Mouse (Mus musculus) intestine, embryonic 15.5 days (tissue): ENCODE results near the gene Filip1. TPM values are rescaled to one million over a fixed set of nuclear protein-coding genes. Genes with fewer than 3 reads are reported as not detected.

Source experiments
- ATAC-seq: fragments of 200-750 bp; cut with Nextera tagmentation; 2 replicates; pipeline ENCODE4 v1.8.0; 2017; ENCODE audit warnings: moderate TSS enrichment, moderate library complexity
- H3K27ac ChIP-seq: fragments of 300-500 bp; sonication (generic); 2 replicates; pipeline ENCODE4 v1.5.1; 2015; ENCODE audit warnings: mild to moderate bottlenecking, inconsistent platforms
- H3K27me3 ChIP-seq: fragments of 300-500 bp; sonication (generic); replicated peaks from 2 replicates; pipeline ENCODE4 v1.6.1; 2015; ENCODE audit warnings: inconsistent platforms
- H3K36me3 ChIP-seq: fragments of 300-500 bp; sonication (generic); 2 replicates; pipeline ENCODE4 v1.6.1; 2015; ENCODE audit warnings: inconsistent platforms
- H3K4me1 ChIP-seq: fragments of 300-500 bp; sonication (generic); replicated peaks from 2 replicates; pipeline ENCODE4 v1.6.1; 2015; ENCODE audit warnings: inconsistent platforms
- H3K4me2 ChIP-seq: fragments of 300-500 bp; sonication (generic); replicated peaks from 2 replicates; pipeline ENCODE4 v1.6.1; 2015; ENCODE audit warnings: mild to moderate bottlenecking, inconsistent platforms
- H3K4me3 ChIP-seq: fragments of 300-500 bp; sonication (generic); replicated peaks from 2 replicates; pipeline ENCODE4 v1.5.1; 2015; ENCODE audit warnings: inconsistent platforms
- H3K9ac ChIP-seq: fragments of 300-500 bp; sonication (generic); 2 replicates; pipeline ENCODE4 v1.6.1; 2015; ENCODE audit warnings: inconsistent platforms
- H3K9me3 ChIP-seq: fragments of 300-500 bp; sonication (generic); 2 replicates; pipeline ENCODE4 v1.6.1; 2016; ENCODE audit warnings: inconsistent platforms
- WGBS: fragments of 180-500 bp; shearing (Covaris S2); methylation state at CpG from one replicate; pipeline ENCODE4 v1.1.7; 2015; 5-methylcytosine and 5-hydroxymethylcytosine counted together
- polyA plus RNA-seq: library from polyadenylated mRNA; unstranded; fragments of >200 nt; fragmentation: Nextera tagmentation; extraction: Ambion mirVana; gene quantifications from 2 replicates; pipeline ENCODE4 v1.2.1, GENCODE M21; 2015

Filip1 gene
- polyA plus RNA-seq, 1 experiment from 2014 or later, result 6.3 TPM

DNA sequence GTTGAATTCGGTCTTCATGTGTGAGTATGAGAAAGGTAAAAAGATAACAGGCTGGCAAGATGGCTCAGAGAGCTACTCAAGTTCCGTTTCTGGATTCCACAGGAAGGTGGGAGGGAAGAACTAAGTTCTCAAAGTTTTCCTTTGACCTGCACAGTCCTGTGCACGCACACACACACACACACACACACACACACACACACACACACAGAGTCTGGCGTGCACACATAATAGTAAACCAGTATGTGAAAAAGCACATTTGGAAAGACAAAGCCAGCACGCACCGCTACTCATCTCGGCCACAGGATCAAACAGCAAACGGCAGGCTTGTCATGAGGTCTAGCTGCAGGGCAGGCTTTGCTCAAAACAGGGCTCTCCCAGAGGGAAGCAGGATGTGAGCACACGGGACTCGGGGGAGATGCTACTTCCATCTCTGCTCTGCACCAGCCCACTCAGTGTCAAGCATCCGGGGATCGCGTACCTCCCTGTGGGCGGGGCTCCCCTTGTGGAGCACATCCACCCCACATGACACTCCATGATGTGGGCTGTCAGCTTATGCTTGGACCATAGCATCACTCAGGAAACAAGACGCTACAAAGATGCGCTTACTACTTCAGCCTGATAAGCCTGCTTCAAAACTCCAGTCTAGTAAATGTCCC is 50.9 kb downstream of the Filip1 start:
- H3K9me3 ChIP-seq, result no peaks in the 10 kb centered on the region
- H3K36me3 ChIP-seq, result no peaks in the 10 kb centered on the region
- H3K9ac ChIP-seq, result no peak overlapping the region
- ATAC-seq, result peak; percentile 61
- H3K27ac ChIP-seq, result peak overlapping the region; percentile 25
- no peak overlapping the region for H3K4me3 ChIP-seq
- peak overlapping the region; percentile 33; the same call in 1 of the 2 replicates for H3K4me2 ChIP-seq
- 0 out of 2 replicates have a peak, but pooled peaks cover 3% of the 10 kb centered on the region for H3K4me1 ChIP-seq
- no peaks in the 10 kb centered on the region for H3K27me3 ChIP-seq
- WGBS, result 54% methylated on average over 16 of the region's 16 CpGs

DNA sequence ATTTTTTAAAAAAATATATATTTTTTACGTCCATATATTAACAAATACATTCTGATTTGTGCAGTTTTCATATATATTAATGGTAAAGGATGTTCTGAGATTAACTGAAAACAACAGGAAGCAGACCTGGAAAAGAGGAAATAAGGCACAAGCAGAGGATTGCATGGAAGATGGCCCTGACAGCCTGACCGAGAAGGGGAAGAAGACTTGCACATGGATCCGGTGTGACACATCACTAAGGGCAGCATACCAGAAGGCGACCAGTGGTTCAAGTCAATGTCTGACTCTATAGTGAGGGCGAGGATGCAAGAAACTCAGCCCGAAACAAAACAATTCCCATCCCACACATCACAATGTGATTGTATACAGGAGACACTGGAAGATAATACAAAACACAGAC is 52.2 kb downstream of the Filip1 start:
- WGBS, result 86% methylated on average over 6 of the region's 6 CpGs
- no peaks in the 10 kb centered on the region for H3K36me3 ChIP-seq
- H3K27me3 ChIP-seq, result no peaks in the 10 kb centered on the region
- no peak overlapping the region for H3K27ac ChIP-seq
- H3K4me2 ChIP-seq, result no peak overlapping the region
- no peak overlapping the region for H3K9ac ChIP-seq
- H3K4me3 ChIP-seq, result no peak overlapping the region
- ATAC-seq, result no peak
- no peaks in the 10 kb centered on the region for H3K9me3 ChIP-seq
- H3K4me1 ChIP-seq, result 0 out of 2 replicates have a peak, but pooled peaks cover 3% of the 10 kb centered on the region

DNA sequence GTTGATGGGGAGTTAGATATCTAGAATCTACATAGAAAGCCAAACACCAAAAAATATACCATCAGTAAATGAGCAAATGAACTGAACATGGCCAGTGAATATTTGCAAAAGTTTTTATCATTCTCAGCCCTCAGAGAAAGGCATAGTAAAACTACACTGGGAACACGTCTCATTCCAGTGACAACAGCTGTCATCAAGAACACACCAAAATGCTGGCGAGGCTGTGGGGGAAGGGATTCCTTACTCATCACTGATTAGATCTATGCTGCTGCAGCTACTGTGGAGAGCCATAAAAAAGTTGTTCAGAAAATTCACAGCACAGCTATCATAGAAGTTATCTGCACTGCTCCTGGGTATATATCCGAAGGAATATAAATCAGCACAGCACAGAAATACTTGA is 54.3 kb downstream of the Filip1 start:
- H3K9me3 ChIP-seq, result no peaks in the 10 kb centered on the region
- 52% methylated on average over 3 of the region's 3 CpGs for WGBS
- H3K4me3 ChIP-seq, result no peak overlapping the region
- 0 out of 2 replicates have a peak, but pooled peaks cover 3% of the 10 kb centered on the region for H3K4me1 ChIP-seq
- no peak for ATAC-seq
- H3K9ac ChIP-seq, result no peak overlapping the region
- H3K4me2 ChIP-seq, result no peak overlapping the region
- H3K36me3 ChIP-seq, result no peaks in the 10 kb centered on the region
- H3K27me3 ChIP-seq, result no peaks in the 10 kb centered on the region
- no peak overlapping the region for H3K27ac ChIP-seq

DNA sequence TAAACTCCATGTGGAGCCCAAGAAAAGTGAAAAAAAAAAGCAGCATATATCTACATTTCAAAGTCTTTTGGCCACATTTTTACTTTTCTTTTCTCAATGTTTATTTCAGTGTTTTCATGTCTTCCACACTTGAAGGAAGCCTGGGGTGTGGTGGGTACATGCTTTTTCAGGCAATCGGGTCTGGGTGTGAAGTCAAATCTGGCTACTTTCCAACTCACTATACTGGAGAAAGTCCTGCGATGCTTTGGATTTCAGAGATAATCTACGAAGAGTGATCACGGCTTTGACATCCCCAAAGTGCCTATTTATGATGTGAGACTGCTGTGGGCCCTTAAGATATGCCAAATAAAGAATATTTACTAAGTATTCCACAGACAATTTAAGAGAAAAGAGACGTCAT is 57.7 kb downstream of the Filip1 start:
- H3K27me3 ChIP-seq, result no peaks in the 10 kb centered on the region
- no peak for ATAC-seq
- 47% methylated on average over 5 of the region's 5 CpGs for WGBS
- H3K4me1 ChIP-seq, result 0 out of 2 replicates have a peak, but pooled peaks cover 3% of the 10 kb centered on the region
- H3K9ac ChIP-seq, result no peak overlapping the region
- H3K9me3 ChIP-seq, result no peaks in the 10 kb centered on the region
- H3K36me3 ChIP-seq, result no peaks in the 10 kb centered on the region
- no peak overlapping the region for H3K4me3 ChIP-seq
- no peak overlapping the region for H3K27ac ChIP-seq
- no peak overlapping the region for H3K4me2 ChIP-seq

DNA sequence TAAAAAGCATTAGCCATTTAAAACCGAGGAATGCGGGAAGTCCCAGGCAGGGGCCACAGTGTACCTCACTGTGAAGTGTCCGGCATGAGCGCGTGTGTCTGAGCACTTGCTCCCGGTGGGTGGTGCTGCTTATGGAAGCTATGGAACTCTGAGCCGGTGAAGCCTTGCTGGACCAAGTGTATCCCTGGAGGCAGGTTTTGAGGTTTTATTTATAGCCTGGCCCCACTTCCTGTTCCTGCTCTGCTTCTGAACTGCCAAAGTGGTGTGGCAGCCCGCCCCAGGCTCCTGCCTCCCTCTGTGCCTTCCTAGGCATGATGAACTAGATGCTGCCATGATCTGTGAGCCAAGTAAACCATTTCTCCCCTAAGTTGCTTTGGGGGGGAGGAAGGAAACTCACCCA is 60.7 kb downstream of the Filip1 start:
- 0 out of 2 replicates have a peak, but pooled peaks cover 3% of the 10 kb centered on the region for H3K4me1 ChIP-seq
- H3K9ac ChIP-seq, result no peak overlapping the region
- no peak overlapping the region for H3K4me2 ChIP-seq
- no peaks in the 10 kb centered on the region for H3K9me3 ChIP-seq
- H3K27me3 ChIP-seq, result no peaks in the 10 kb centered on the region
- H3K4me3 ChIP-seq, result no peak overlapping the region
- H3K27ac ChIP-seq, result no peak overlapping the region
- 0 out of 2 replicates have a peak, but pooled peaks have one; percentile 10 for ATAC-seq
- whole genome bisulfite sequencing, result 63% methylated on average over 8 of the region's 8 CpGs
- H3K36me3 ChIP-seq, result no peaks in the 10 kb centered on the region

DNA sequence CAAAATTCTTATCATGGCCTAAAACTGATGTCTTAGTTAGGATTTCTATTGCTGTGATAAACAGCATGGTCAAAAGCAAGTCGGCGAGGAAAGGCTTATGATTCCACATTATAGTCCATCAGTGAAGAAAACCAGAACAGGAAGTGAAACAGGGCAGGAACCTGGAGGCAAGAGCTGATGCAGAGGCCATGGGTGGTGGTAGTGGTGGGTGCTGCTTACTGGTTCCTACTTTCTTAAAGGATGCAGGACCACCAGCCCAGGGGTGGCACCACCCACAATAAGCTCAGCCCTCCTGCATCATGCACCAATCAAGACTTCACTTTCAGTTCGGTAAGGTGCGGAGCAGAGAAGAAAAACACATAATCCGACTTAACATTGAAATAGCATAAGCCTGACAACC is 61.3 kb downstream of the Filip1 start:
- Histone ChIP-seq H3K9me3 (no peaks in the 10 kb centered on the region), H3K9ac (no peak overlapping the region), H3K4me2 (no peak overlapping the region), H3K27ac (no peak overlapping the region), H3K4me1 (0 out of 2 replicates have a peak, but pooled peaks cover 3% of the 10 kb centered on the region), H3K36me3 (no peaks in the 10 kb centered on the region), H3K27me3 (no peaks in the 10 kb centered on the region), H3K4me3 (no peak overlapping the region)
- WGBS, result 77% methylated on average over 5 of the region's 5 CpGs
- ATAC-seq, result no peak

DNA sequence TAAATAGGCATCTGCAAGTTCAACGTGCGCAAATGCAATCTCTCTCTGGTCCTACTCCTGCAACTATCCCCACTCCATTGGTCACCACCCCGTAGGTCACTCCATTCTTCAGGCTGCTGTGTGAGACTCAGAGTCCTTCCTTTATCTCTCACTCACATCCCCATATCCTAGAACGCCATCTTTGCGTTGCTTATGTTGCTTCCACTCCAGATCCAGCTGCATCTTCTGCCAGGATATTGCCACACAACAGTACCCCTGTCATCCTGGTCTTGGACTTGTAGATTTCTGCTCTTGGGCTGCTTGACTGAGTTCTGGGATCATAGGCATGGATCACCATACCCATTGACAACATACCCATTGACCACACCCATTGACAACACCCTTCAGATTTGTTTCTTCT is 62.0 kb downstream of the Filip1 start:
- Histone ChIP-seq H3K9ac (no peak overlapping the region), H3K36me3 (no peaks in the 10 kb centered on the region), H3K27ac (no peak overlapping the region), H3K9me3 (no peaks in the 10 kb centered on the region), H3K4me2 (no peak overlapping the region), H3K4me3 (no peak overlapping the region), H3K4me1 (0 out of 2 replicates have a peak, but pooled peaks cover 3% of the 10 kb centered on the region), H3K27me3 (no peaks in the 10 kb centered on the region)
- ATAC-seq, result no peak
- 87% methylated on average over 5 of the region's 5 CpGs for WGBS

DNA sequence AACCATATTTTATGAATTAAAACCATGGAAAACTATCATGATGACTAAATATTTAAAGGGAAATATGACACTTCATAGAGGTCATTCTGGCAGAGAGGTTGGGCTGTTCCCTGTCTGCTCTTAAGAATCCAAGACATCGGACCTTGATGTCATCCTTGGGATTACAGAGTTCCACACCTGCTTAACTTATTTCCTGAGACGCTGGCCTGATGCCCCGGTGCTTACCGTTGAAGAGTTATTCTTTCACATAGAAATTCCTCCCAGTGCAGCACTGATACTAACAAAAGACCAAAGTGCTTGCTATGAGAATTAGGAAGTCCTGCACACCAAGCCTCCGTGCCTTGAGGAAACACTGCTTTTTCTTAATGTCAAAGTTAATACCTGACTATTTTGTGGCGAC is 62.6 kb downstream of the Filip1 start:
- H3K4me1 ChIP-seq, result 0 out of 2 replicates have a peak, but pooled peaks cover 3% of the 10 kb centered on the region
- no peak for ATAC-seq
- H3K9ac ChIP-seq, result no peak overlapping the region
- no peaks in the 10 kb centered on the region for H3K27me3 ChIP-seq
- no peaks in the 10 kb centered on the region for H3K9me3 ChIP-seq
- no peak overlapping the region for H3K27ac ChIP-seq
- H3K4me2 ChIP-seq, result no peak overlapping the region
- no peaks in the 10 kb centered on the region for H3K36me3 ChIP-seq
- WGBS, result 53% methylated on average over 6 of the region's 6 CpGs
- H3K4me3 ChIP-seq, result no peak overlapping the region

DNA sequence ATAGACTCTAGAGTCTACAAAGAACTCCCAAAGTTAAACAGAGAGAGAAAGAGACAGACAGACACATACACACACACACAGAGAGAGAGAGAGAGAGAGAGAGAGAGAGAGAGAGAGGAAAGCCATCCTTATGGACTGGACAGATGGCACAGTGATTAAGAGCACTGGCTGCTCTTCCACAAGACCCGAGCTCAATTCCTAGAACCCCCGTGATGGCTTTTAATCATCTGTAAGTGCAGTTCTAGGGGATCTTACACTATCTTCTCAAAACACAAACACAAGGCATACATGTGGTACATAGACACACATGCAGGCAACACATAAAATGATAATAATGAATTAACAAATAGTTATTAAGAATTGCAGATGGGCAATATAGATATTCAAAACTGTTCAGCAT is 64.3 kb downstream of the Filip1 start:
- Histone ChIP-seq H3K4me3 (no peak overlapping the region), H3K4me1 (0 out of 2 replicates have a peak, but pooled peaks cover 6% of the 10 kb centered on the region), H3K9ac (no peak overlapping the region), H3K27ac (no peak overlapping the region), H3K27me3 (no peaks in the 10 kb centered on the region), H3K4me2 (no peak overlapping the region), H3K36me3 (no peaks in the 10 kb centered on the region), H3K9me3 (no peaks in the 10 kb centered on the region)
- no peak for ATAC-seq
- 65% methylated on average over 2 of the region's 2 CpGs for WGBS

DNA sequence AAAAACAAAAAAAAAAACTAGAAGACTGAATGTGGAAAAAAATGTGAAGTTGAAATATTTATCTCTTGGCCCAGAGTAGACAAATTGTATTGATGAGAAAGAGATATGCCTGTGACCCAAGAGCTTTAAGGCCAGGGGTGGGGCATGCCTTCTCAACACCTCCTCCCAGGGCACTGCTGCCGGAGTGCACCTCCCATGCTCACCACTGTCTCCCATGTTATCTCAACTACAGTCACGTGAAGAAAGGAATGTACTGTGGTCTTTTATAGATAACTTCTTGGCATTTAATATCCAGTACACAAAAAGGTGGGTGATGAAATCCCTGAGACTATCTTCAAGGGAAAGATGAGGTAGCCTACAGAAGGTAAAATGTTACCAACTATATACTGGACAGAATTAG is 64.7 kb downstream of the Filip1 start:
- Histone ChIP-seq H3K4me2 (no peak overlapping the region), H3K4me1 (0 out of 2 replicates have a peak, but pooled peaks cover 6% of the 10 kb centered on the region), H3K27me3 (no peaks in the 10 kb centered on the region), H3K9me3 (no peaks in the 10 kb centered on the region), H3K36me3 (no peaks in the 10 kb centered on the region), H3K27ac (no peak overlapping the region), H3K9ac (no peak overlapping the region), H3K4me3 (no peak overlapping the region)
- no peak for ATAC-seq
- 60% methylated on average over 2 of the region's 2 CpGs for WGBS

DNA sequence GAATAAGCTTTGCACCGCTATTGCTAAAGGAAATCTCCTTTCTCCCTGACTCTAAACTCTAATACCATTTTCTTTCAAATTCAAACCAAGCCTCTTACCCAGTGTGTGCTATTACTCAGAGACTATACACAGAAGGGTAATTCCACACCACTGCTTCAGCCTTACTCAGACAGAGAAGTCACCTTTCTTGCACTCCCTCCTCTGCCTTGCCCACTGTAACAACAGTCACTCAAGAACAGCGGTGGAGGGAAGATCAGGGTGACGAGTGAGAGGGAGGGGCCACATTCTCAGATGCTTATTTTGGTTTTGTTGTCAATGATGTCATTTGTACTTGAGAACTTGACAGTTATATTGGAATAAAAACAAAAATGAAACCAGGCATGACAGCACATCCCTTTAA is 65.2 kb downstream of the Filip1 start:
- no peak overlapping the region for H3K9ac ChIP-seq
- no peak overlapping the region for H3K27ac ChIP-seq
- no peaks in the 10 kb centered on the region for H3K9me3 ChIP-seq
- ATAC-seq, result no peak
- no peak overlapping the region for H3K4me2 ChIP-seq
- 0 out of 2 replicates have a peak, but pooled peaks cover 6% of the 10 kb centered on the region for H3K4me1 ChIP-seq
- H3K27me3 ChIP-seq, result no peaks in the 10 kb centered on the region
- no peak overlapping the region for H3K4me3 ChIP-seq
- no peaks in the 10 kb centered on the region for H3K36me3 ChIP-seq
- 88% methylated on average over 3 of the region's 3 CpGs for WGBS

DNA sequence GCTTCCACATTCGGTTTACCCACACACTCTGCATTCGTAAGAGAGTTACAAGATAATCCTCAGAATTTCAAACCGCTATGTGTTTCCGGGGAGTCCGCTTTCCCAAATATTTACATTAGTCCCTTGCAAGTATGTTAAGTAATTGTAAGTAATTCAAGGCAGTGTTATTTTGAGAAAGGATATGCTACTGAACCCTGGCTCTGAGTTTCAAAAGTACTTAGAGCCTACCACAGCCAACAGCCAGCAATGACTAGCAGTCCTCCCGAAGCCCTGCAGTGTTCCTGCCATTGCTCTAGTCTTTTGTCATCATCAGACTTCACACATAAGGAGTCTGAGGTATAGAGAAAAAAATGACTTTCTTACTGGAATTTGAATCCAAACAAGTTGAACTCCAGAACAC is 67.8 kb downstream of the Filip1 start:
- WGBS, result 24% methylated on average over 6 of the region's 6 CpGs
- ATAC-seq, result peak; percentile 59
- Histone ChIP-seq H3K27ac (0 out of 2 replicates have a peak overlapping the region, but pooled peaks have one; percentile 1), H3K4me3 (no peak overlapping the region), H3K9me3 (no peaks in the 10 kb centered on the region), H3K27me3 (no peaks in the 10 kb centered on the region), H3K36me3 (no peaks in the 10 kb centered on the region), H3K4me2 (no peak overlapping the region), H3K4me1 (0 out of 2 replicates have a peak, but pooled peaks cover 3% of the 10 kb centered on the region), H3K9ac (no peak overlapping the region)

DNA sequence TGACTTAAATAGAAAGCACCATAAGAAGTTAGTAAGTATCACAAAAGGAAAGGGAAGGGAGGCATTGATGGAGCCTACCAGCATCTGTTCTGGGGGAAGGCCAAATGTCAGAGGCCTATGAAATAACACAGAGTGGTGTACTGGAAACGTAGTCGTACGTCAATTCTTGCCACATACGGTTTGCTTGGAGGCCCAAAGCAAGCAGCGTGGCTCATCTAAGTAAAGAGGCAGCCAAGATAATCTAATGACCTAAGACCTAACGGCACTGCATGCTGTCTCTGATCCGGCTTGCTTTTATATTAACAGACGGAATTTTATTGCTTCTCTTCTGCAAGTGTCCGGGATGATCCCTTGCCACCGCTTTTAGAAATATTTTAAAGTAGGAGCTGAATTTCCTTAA is 68.7 kb downstream of the Filip1 start:
- Histone ChIP-seq H3K4me2 (no peak overlapping the region), H3K9ac (no peak overlapping the region), H3K27me3 (no peaks in the 10 kb centered on the region), H3K4me1 (0 out of 2 replicates have a peak, but pooled peaks cover 3% of the 10 kb centered on the region), H3K36me3 (no peaks in the 10 kb centered on the region), H3K27ac (no peak overlapping the region), H3K4me3 (no peak overlapping the region), H3K9me3 (no peaks in the 10 kb centered on the region)
- ATAC-seq, result no peak
- 31% methylated on average over 10 of the region's 10 CpGs for WGBS
